Mouse (Mus musculus) midbrain, postnatal 0 days (tissue): ENCODE results near the gene Sc5d. TPM values are rescaled to one million over a fixed set of nuclear protein-coding genes. Genes with fewer than 3 reads are reported as not detected.

Experiments
- ATAC-seq: fragments of 200-750 bp; cut with Nextera tagmentation; 2 replicates; pipeline ENCODE4 v1.8.0; 2017; ENCODE audit warnings: moderate number of reproducible peaks, mild to moderate bottlenecking, moderate TSS enrichment, moderate library complexity; ENCODE audit not compliant: low FRiP score
- DNase-seq: peaks from one replicate; pipeline ENCODE4 v3.0.0-alpha.2; 2015; ENCODE audit warnings: low spot score
- H3K27ac ChIP-seq: fragments of 300-500 bp; sonication (generic); 2 replicates; pipeline ENCODE4 v1.5.1; 2014; ENCODE audit warnings: low read depth, mild to moderate bottlenecking, low read length, mixed read lengths
- H3K27me3 ChIP-seq: fragments of 300-500 bp; sonication (generic); 2 replicates; pipeline ENCODE4 v1.6.1; 2014; ENCODE audit warnings: low read length, control low read depth, mixed read lengths; ENCODE audit not compliant: insufficient read depth
- H3K36me3 ChIP-seq: fragments of 300-500 bp; sonication (generic); 2 replicates; pipeline ENCODE4 v1.6.1; 2014; ENCODE audit warnings: low read length, control low read depth, mixed read lengths; ENCODE audit not compliant: insufficient read depth
- H3K4me1 ChIP-seq: fragments of 300-500 bp; sonication (generic); 2 replicates; pipeline ENCODE4 v1.6.1; 2014; ENCODE audit warnings: mild to moderate bottlenecking, control low read depth, antibody characterized with exemption, low read length, mixed read lengths; ENCODE audit not compliant: insufficient read depth
- H3K4me2 ChIP-seq: fragments of 300-500 bp; sonication (generic); 2 replicates; pipeline ENCODE4 v1.6.1; 2014; ENCODE audit warnings: low read depth, mild to moderate bottlenecking, low read length, mixed read lengths; ENCODE audit not compliant: poor library complexity, severe bottlenecking
- H3K4me3 ChIP-seq: fragments of 300-500 bp; sonication (generic); 2 replicates; pipeline ENCODE4 v1.5.1; 2014; ENCODE audit warnings: low read depth, mild to moderate bottlenecking, low read length, moderate library complexity
- H3K9ac ChIP-seq: fragments of 300-500 bp; sonication (generic); replicated peaks from 2 replicates; pipeline ENCODE4 v1.6.1; 2014; ENCODE audit warnings: mild to moderate bottlenecking, low read length, moderate library complexity, mixed read lengths; ENCODE audit not compliant: poor library complexity, severe bottlenecking
- H3K9me3 ChIP-seq: fragments of 300-500 bp; sonication (generic); 2 replicates; pipeline ENCODE4 v1.6.1; 2016; ENCODE audit warnings: low read length, control low read depth
- CTCF ChIP-seq: IDR thresholded peaks from 2 replicates; pipeline ENCODE4 v1.5.1; 2016; ENCODE audit warnings: antibody characterized with exemption, mild to moderate bottlenecking
- WGBS: fragments of 180-500 bp; shearing (Covaris S2); extraction: QIAGEN DNeasy Blood & Tissue Kit; methylation state at CpG from one replicate; pipeline ENCODE4 v1.1.7; 2014; 5-methylcytosine and 5-hydroxymethylcytosine counted together
- polyA plus RNA-seq: library from polyadenylated mRNA; unstranded; fragments of >200 nt; fragmentation: Nextera tagmentation; extraction: Ambion mirVana; gene quantifications from 2 replicates; pipeline ENCODE4 v1.2.1, GENCODE M21; 2015
- total RNA-seq: library from RNA; depleted of rRNA; stranded (reverse); fragments of >200 nt; gene quantifications from 2 replicates; pipeline ENCODE4 v1.2.3, GENCODE M21; 2014

The Sc5d gene
- total and polyA plus RNA-seq, 2 experiments from 2014 or later: 63.7 to 67.0 TPM

DNA sequence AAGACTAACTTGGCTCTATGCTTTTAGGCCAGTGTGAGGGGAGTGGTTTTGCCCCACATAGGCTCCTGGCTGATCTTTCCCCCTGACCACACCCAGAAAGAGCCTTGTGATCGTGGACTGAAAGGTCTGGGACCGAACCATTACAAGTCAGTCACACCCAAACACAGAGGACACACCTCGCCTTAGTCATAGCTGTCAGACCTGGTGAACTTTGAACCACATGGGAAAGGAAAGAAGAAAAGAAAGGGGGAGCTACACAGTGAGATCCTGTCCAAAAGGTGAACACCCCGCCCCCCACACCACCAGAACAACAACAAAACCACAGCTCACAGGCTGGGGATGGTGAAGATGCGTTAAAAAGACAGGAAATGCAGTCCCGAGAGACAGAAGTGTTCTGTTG, 14.9 kb downstream of the Sc5d start:
- Histone ChIP-seq H3K9me3 (no peaks in the 10 kb centered on the region), H3K9ac (no peak overlapping the region), H3K36me3 (peaks cover 6% of the 10 kb centered on the region; the same call in 1 of the 2 replicates), H3K27me3 (no peaks in the 10 kb centered on the region), H3K27ac (no peak overlapping the region), H3K4me3 (no peak overlapping the region), H3K4me2 (no peak overlapping the region), H3K4me1 (no peaks in the 10 kb centered on the region)
- ATAC-seq (no peak), DNase-seq (no peak)
- TF ChIP-seq CTCF: no peak
- WGBS: 85% methylated on average over 6 of the region's 6 CpGs

- TF ChIP-seq CTCF: no peak
- no peak for DNase-seq
- Histone ChIP-seq H3K27ac (no peak overlapping the region), H3K9ac (no peak overlapping the region), H3K4me2 (no peak overlapping the region), H3K36me3 (no peaks in the 10 kb centered on the region; the same call in 1 of the 2 replicates), H3K9me3 (no peaks in the 10 kb centered on the region), H3K4me1 (no peaks in the 10 kb centered on the region), H3K27me3 (no peaks in the 10 kb centered on the region), H3K4me3 (no peak overlapping the region)
- ATAC-seq: no peak
- 90% methylated on average over 6 of the region's 6 CpGs for WGBS
These were observed 17.4 kb downstream of the Sc5d start for GRCm38 (mm10) chr9:42246688-42247087.

GRCm38 (mm10) chr9:42244173-42244572, 19.9 kb downstream of the Sc5d start:
- H3K9me3 ChIP-seq: no peaks in the 10 kb centered on the region
- no peaks in the 10 kb centered on the region; the same call in 1 of the 2 replicates for H3K36me3 ChIP-seq
- no peaks in the 10 kb centered on the region for H3K27me3 ChIP-seq
- no peak for TF ChIP-seq CTCF
- no peak overlapping the region for H3K9ac ChIP-seq
- WGBS: 65% methylated on average over 5 of the region's 5 CpGs
- no peak for DNase-seq
- peaks cover 5% of the 10 kb centered on the region; the same call in 1 of the 2 replicates for H3K4me1 ChIP-seq
- H3K27ac ChIP-seq: no peak overlapping the region
- ATAC-seq: no peak
- no peak overlapping the region for H3K4me3 ChIP-seq
- H3K4me2 ChIP-seq: no peak overlapping the region

DNA sequence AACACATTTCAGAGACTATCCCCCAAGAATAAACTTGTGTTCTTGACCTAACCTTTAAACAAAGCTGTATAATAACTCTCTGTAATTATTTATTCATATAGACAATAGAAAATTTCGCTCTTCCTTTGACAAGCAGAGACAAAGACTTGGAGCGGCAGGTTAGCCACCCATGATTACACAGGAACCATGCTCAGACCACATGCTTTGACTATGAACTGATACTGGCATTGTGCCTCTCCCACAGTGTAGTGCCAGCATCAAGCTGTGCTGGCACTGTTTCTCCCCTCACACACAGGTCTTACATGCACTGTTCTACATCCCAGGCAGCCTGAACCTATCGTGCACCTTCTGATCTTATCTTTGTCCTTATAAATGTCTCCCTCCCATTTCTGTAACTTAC, 23.0 kb downstream of the Sc5d start:
- Histone ChIP-seq H3K9ac (0 out of 2 replicates have a peak overlapping the region, but pooled peaks have one; percentile 33), H3K27me3 (no peaks in the 10 kb centered on the region), H3K36me3 (no peaks in the 10 kb centered on the region), H3K4me1 (peaks cover 5% of the 10 kb centered on the region; the same call in 1 of the 2 replicates), H3K27ac (0 out of 2 replicates have a peak overlapping the region, but pooled peaks have one; percentile 32), H3K4me3 (no peak overlapping the region), H3K4me2 (peak overlapping the region; percentile 26; the same call in 1 of the 2 replicates), H3K9me3 (no peaks in the 10 kb centered on the region)
- TF ChIP-seq CTCF: no peak
- ATAC-seq (peak; percentile 79), DNase-seq (peak; percentile 70)
- WGBS: 46% methylated on average over 3 of the region's 3 CpGs

- no peaks in the 10 kb centered on the region for H3K9me3 ChIP-seq
- H3K4me3 ChIP-seq: no peak overlapping the region
- WGBS: 18% methylated on average over 11 of the region's 11 CpGs
These were observed 23.5 kb downstream of the Sc5d start for GRCm38 (mm10) chr9:42240583-42240992.

GRCm38 (mm10) chr9:42238827-42239226, 25.2 kb downstream of the Sc5d start:
- no peak for ATAC-seq
- Histone ChIP-seq H3K9me3 (no peaks in the 10 kb centered on the region), H3K4me2 (no peak overlapping the region), H3K27me3 (no peaks in the 10 kb centered on the region), H3K4me3 (no peak overlapping the region), H3K4me1 (peaks cover 5% of the 10 kb centered on the region; the same call in 1 of the 2 replicates), H3K9ac (no peak overlapping the region), H3K36me3 (no peaks in the 10 kb centered on the region), H3K27ac (no peak overlapping the region)
- WGBS: 93% methylated on average over 4 of the region's 4 CpGs
- no peak for TF ChIP-seq CTCF
- DNase-seq: no peak

More at GRCm38 (mm10) chr9:42240583-42240992, 23.5 kb downstream of the Sc5d start:
- DNase-seq (peak; percentile 94), ATAC-seq (peak; percentile 86)
- Histone ChIP-seq H3K4me1 (peaks cover 5% of the 10 kb centered on the region; the same call in 1 of the 2 replicates), H3K27ac (peak overlapping the region; percentile 55), H3K27me3 (no peaks in the 10 kb centered on the region), H3K36me3 (no peaks in the 10 kb centered on the region), H3K9ac (no peak overlapping the region), H3K4me2 (peak overlapping the region; percentile 26)
- peak; percentile 89 for TF ChIP-seq CTCF
